Mouse (Mus musculus) yolk sac, embryonic 10.5 days (tissue): ENCODE measurements at regions not wholly inside any gene's neighbourhood (a gene's known extent, or its start where the extent isn't known, plus 50 kb on each side); places are given as distances from the start of the nearest gene placed in this dataset.

Source experiments
- DNase-seq: peaks from one replicate; pipeline ENCODE4 v3.0.0-alpha.2; 2017; ENCODE audit warnings: low spot score

- DNase-seq, result no peak
Measured at GRCm38 (mm10) chr10:87732658-87733057, 125.4 kb upstream of the Igf1 start.

GRCm38 (mm10) chr10:87733241-87733640 lies 124.8 kb upstream of the Igf1 start:
- no peak for DNase-seq

- DNase-seq, result no peak
Measured at GRCm38 (mm10) chr10:87740323-87740722, 117.7 kb upstream of the Igf1 start.

- no peak for DNase-seq
Measured at GRCm38 (mm10) chr10:87742766-87743165, 115.3 kb upstream of the Igf1 start.

GRCm38 (mm10) chr10:87747846-87748552 lies 110.1 kb upstream of the Igf1 start:
- DNase-seq, result no peak

- DNase-seq, result no peak
Measured at GRCm38 (mm10) chr10:87748631-87749193, 109.4 kb upstream of the Igf1 start.

- DNase-seq, result no peak
Measured at GRCm38 (mm10) chr10:87750321-87750720, 107.7 kb upstream of the Igf1 start.

GRCm38 (mm10) chr10:87750972-87751371 lies 107.1 kb upstream of the Igf1 start:
- no peak for DNase-seq

- no peak for DNase-seq
Measured at GRCm38 (mm10) chr10:87752117-87752516, 105.9 kb upstream of the Igf1 start.

GRCm38 (mm10) chr10:87753483-87753882 lies 104.6 kb upstream of the Igf1 start:
- DNase-seq, result no peak

GRCm38 (mm10) chr10:87761528-87762030 lies 96.5 kb upstream of the Igf1 start:
- DNase-seq, result no peak

GRCm38 (mm10) chr10:87787521-87787920 lies 70.5 kb upstream of the Igf1 start:
- no peak for DNase-seq

- no peak for DNase-seq
Measured at GRCm38 (mm10) chr10:87792346-87792745, 65.7 kb upstream of the Igf1 start.

- no peak for DNase-seq
Measured at GRCm38 (mm10) chr10:87803936-87804791, 53.9 kb upstream of the Igf1 start.

- no peak for DNase-seq
Measured at GRCm38 (mm10) chr10:87804792-87805082, 53.3 kb upstream of the Igf1 start.
